Mouse (Mus musculus): Measurements from ENCODE around the gene Tspoap1.

The Tspoap1 gene

GRCm38 (mm10) chr11:87816707-87817442, 56.5 kb downstream of the Tspoap1 start:
- peak; percentile 77 to 81 for DNase-seq

GRCm38 (mm10) chr11:87817443-87817773, 57.1 kb downstream of the Tspoap1 start:
- no peak for DNase-seq

- no peak for DNase-seq
Observed at GRCm38 (mm10) chr11:87821502-87821901, 61.2 kb downstream of the Tspoap1 start.

GRCm38 (mm10) chr11:87828239-87828900, 68.0 kb downstream of the Tspoap1 start, which contains the start of gene Lpo:
Lpo (minus strand) TSS chr11:87828289.
- DNase-seq: no peak

All from cerebellum, postnatal 36 days (tissue).